Mouse (Mus musculus) heart, embryonic 11.5 days (tissue): ENCODE measurements around the gene Synrg. TPM values are rescaled to one million over a fixed set of nuclear protein-coding genes. Genes with fewer than 3 reads are reported as not detected.

Experiments
- ATAC-seq: fragments of 200-750 bp; cut with Nextera tagmentation; replicated peaks from 2 replicates; pipeline ENCODE4 v1.8.0; 2017; ENCODE audit warnings: moderate library complexity; ENCODE audit not compliant: insufficient number of reproducible peaks, low FRiP score, low TSS enrichment
- H3K27ac ChIP-seq: fragments of 300-500 bp; sonication (generic); 2 replicates; pipeline ENCODE4 v1.5.1; 2014; ENCODE audit warnings: mild to moderate bottlenecking, low read depth, low read length
- H3K27me3 ChIP-seq: fragments of 300-500 bp; sonication (generic); 2 replicates; pipeline ENCODE4 v1.6.1; 2014; ENCODE audit warnings: mild to moderate bottlenecking, low read length, mixed read lengths; ENCODE audit not compliant: control insufficient read depth, insufficient read depth
- H3K36me3 ChIP-seq: fragments of 300-500 bp; sonication (generic); 2 replicates; pipeline ENCODE4 v1.6.1; 2014; ENCODE audit warnings: mild to moderate bottlenecking, low read length, moderate library complexity, mixed read lengths; ENCODE audit not compliant: control insufficient read depth, insufficient read depth
- H3K4me1 ChIP-seq: fragments of 300-500 bp; sonication (generic); 2 replicates; pipeline ENCODE4 v1.6.1; 2014; ENCODE audit warnings: low read length; ENCODE audit not compliant: control insufficient read depth, insufficient read depth
- H3K4me2 ChIP-seq: fragments of 300-500 bp; sonication (generic); 2 replicates; pipeline ENCODE4 v1.6.1; 2014; ENCODE audit warnings: mild to moderate bottlenecking, moderate library complexity
- H3K4me3 ChIP-seq: fragments of 300-500 bp; sonication (generic); 2 replicates; pipeline ENCODE4 v1.5.1; 2014; ENCODE audit warnings: low read depth, low read length
- H3K9ac ChIP-seq: fragments of 300-500 bp; sonication (generic); 2 replicates; pipeline ENCODE4 v1.6.1; 2014; ENCODE audit warnings: mild to moderate bottlenecking, low read depth, low read length, moderate library complexity
- H3K9me3 ChIP-seq: fragments of 300-500 bp; sonication (generic); replicated peaks from 2 replicates; pipeline ENCODE4 v1.6.1; 2016; ENCODE audit warnings: low read length; ENCODE audit not compliant: control insufficient read depth
- WGBS: fragments of 180-500 bp; shearing (Covaris S2); extraction: QIAGEN DNeasy Blood & Tissue Kit; methylation state at CpG from one replicate; pipeline ENCODE4 v1.1.7; 2014; ENCODE audit not compliant: insufficient replicate concordance; 5-methylcytosine and 5-hydroxymethylcytosine counted together
- polyA plus RNA-seq: library from polyadenylated mRNA; unstranded; fragments of >200 nt; fragmentation: Nextera tagmentation; extraction: Ambion mirVana; gene quantifications from 2 replicates; pipeline ENCODE4 v1.2.1, GENCODE M21; 2014

Gene Synrg
- polyA plus RNA-seq, 1 experiment from 2014 or later: 7.1 TPM

DNA sequence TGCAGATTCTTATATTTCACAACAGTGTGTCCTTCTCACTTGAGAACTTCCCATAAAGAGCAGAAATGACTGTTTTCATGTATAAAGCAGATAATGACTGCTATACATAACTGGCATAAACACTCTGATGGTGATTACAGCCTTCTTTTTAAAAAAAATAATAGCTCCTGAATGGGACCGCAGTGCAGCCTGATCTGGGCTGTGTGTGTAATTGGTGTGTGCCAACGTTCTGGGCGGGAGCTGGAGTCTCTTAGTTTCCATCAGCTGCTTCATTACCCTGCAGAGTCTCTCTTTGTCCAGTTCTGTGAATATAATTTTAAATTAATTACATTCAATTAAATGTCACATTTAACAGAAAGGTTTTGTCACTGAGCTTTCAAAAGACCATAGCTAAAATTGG, 34.8 kb downstream of the Synrg start:
- no peak overlapping the region for H3K27ac ChIP-seq
- ATAC-seq: no peak
- no peaks in the 10 kb centered on the region for H3K27me3 ChIP-seq
- peaks cover 14% of the 10 kb centered on the region for H3K36me3 ChIP-seq
- H3K9me3 ChIP-seq: no peaks in the 10 kb centered on the region
- no peak overlapping the region for H3K4me3 ChIP-seq
- no peak overlapping the region for H3K9ac ChIP-seq
- WGBS: 93% methylated on average over 3 of the region's 3 CpGs
- H3K4me1 ChIP-seq: no peaks in the 10 kb centered on the region
- H3K4me2 ChIP-seq: no peak overlapping the region

DNA sequence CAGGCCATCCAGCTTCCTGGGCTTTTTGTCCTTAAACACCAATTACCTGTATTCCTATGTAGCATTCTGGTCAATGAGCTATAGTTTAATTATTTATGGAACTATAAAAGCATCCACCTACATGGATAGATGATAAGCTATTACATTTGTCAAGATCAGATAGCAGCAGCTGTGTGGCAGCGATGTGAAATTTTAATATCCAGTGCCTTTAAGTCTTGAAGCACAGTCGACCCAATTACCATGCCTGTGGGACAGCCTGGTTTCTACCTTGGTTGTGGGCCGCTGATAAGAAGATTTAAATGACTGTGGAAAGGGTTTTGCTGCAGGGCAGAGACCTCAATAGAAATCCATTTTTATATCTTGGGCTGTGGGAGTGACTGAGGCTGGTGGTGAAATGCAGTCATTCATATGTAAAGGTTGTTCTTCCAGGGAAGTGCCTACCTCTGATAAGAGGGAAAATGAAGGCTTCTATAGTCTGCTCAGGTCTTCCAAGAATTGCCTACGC, 35.2 kb downstream of the Synrg start:
- Histone ChIP-seq H3K36me3 (peaks cover 12% of the 10 kb centered on the region), H3K4me1 (no peaks in the 10 kb centered on the region), H3K27ac (no peak overlapping the region), H3K4me2 (no peak overlapping the region), H3K9me3 (no peaks in the 10 kb centered on the region), H3K4me3 (no peak overlapping the region), H3K9ac (no peak overlapping the region), H3K27me3 (no peaks in the 10 kb centered on the region)
- ATAC-seq: no peak
- 82% methylated on average over 4 of the region's 4 CpGs for WGBS

DNA sequence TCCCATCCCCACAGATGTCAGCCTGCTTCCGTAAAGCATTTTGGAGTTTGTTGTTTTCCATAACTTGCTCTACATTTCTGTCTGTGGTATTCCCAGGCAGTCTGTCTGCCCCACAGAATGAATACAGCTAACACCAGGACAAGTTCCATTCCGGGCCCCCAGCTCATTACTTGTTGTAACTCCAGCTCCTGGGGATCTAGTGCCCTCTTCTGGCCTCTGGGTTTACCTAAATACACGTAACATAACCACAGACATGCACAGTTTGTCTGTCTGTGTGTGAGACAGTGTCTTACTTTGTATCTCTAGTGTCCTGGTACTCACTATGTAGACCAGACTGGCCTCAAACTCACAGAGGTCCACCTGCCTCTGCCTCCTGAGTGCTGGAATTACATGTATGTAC, 37.0 kb downstream of the Synrg start:
- Histone ChIP-seq H3K4me3 (no peak overlapping the region), H3K27me3 (no peaks in the 10 kb centered on the region), H3K9ac (no peak overlapping the region), H3K36me3 (peaks cover 5% of the 10 kb centered on the region; the same call in 1 of the 2 replicates), H3K9me3 (no peaks in the 10 kb centered on the region), H3K4me2 (no peak overlapping the region), H3K4me1 (no peaks in the 10 kb centered on the region), H3K27ac (no peak overlapping the region)
- no peak for ATAC-seq
- 83% methylated on average over 3 of the region's 3 CpGs for WGBS

DNA sequence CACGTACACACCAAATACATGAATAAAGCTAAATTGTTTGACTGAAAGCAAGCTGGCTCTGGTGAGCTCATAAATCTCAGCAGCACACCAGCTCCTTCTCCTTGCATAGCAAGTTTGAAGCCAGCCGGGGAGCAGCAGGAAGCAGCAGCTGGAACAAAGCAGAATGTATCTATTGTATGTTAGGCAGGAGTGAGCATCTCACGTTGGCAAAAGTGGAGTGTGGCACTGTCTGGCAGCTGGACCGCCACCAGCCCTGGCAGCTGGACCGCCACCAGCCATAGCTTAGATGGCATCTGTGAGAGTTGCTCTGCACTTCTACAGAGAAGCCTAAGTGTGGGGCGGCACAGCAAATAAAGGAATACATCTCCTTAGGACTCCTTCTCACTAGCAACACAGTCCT, 39.8 kb downstream of the Synrg start:
- no peak overlapping the region for H3K27ac ChIP-seq
- H3K27me3 ChIP-seq: no peaks in the 10 kb centered on the region
- no peaks in the 10 kb centered on the region for H3K4me1 ChIP-seq
- H3K36me3 ChIP-seq: peaks cover 7% of the 10 kb centered on the region
- ATAC-seq: no peak
- H3K4me2 ChIP-seq: no peak overlapping the region
- no peak overlapping the region for H3K9ac ChIP-seq
- H3K9me3 ChIP-seq: no peaks in the 10 kb centered on the region
- no peak overlapping the region for H3K4me3 ChIP-seq
- WGBS: 91% methylated on average over 6 of the region's 6 CpGs

DNA sequence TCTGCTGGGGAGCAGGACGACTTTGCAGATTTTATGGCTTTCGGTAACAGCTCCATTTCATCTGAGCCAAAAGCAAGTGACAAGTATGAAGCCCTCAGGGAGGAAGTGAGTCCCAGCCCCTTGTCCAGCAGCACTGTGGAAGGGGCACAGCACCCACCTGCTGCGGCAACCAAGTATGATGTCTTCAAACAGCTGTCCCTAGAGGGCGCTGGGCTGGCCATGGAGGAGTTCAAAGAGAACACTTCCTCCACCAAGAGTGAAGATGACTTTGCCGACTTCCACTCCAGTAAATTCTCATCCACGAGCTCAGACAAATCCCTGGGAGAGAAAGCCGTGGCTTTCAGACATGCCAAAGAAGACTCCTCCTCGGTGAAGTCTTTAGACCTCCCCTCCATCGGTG, 44.8 kb downstream of the Synrg start:
- no peak overlapping the region for H3K27ac ChIP-seq
- no peak overlapping the region for H3K4me3 ChIP-seq
- no peak overlapping the region for H3K4me2 ChIP-seq
- H3K4me1 ChIP-seq: no peaks in the 10 kb centered on the region
- H3K9me3 ChIP-seq: no peaks in the 10 kb centered on the region
- no peak for ATAC-seq
- 82% methylated on average over 9 of the region's 9 CpGs for WGBS
- H3K36me3 ChIP-seq: peaks cover 10% of the 10 kb centered on the region; the same call in 1 of the 2 replicates
- H3K27me3 ChIP-seq: no peaks in the 10 kb centered on the region
- H3K9ac ChIP-seq: no peak overlapping the region

DNA sequence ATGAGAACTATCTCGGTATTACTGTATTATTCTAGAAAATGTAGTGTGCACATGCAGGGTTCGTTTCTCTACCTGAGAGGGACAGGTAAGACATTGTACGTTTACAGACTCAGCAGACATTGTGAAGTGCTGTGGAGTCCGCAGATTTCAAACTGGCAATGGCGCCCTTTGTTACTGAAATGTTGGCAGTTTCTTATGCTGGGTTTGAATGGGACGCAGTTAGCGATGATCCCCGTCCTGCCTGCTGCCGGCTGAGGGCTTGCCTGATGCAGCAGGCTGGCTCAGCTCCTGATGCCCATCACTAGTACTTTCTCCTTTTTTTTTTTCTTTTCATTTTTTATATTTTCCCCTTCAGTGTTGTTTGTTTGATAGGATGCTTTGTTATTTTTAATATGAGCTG, 46.2 kb downstream of the Synrg start:
- no peaks in the 10 kb centered on the region for H3K27me3 ChIP-seq
- ATAC-seq: no peak
- no peaks in the 10 kb centered on the region for H3K9me3 ChIP-seq
- no peak overlapping the region for H3K4me3 ChIP-seq
- H3K4me1 ChIP-seq: no peaks in the 10 kb centered on the region
- WGBS: 86% methylated on average over 9 of the region's 9 CpGs
- no peak overlapping the region for H3K9ac ChIP-seq
- no peak overlapping the region for H3K4me2 ChIP-seq
- H3K27ac ChIP-seq: no peak overlapping the region
- peaks cover 10% of the 10 kb centered on the region; the same call in 1 of the 2 replicates for H3K36me3 ChIP-seq

DNA sequence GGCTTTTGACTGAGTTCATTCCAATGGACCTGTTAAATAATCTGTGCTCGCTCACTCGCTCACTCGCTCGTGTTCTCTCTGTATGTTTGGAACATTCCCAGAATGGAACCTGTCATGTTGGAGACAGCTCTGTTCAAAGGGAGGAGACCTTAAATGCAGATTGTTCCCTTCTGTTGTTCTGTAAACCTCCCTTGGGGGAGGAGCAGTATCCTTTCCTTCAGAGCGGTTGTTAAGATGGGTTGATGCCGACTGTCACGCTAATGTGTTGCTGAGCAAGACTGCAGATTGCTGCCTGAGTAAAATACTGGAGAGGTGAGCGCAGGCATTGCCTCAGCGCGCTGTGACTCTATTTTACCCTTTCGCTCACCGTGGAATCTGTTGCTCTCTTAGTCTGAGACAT, 46.8 kb downstream of the Synrg start:
- ATAC-seq: no peak
- Histone ChIP-seq H3K4me1 (no peaks in the 10 kb centered on the region), H3K9me3 (no peaks in the 10 kb centered on the region), H3K4me2 (no peak overlapping the region), H3K27ac (no peak overlapping the region), H3K27me3 (no peaks in the 10 kb centered on the region), H3K9ac (no peak overlapping the region), H3K4me3 (no peak overlapping the region), H3K36me3 (peaks cover 10% of the 10 kb centered on the region; the same call in 1 of the 2 replicates)
- WGBS: 42% methylated on average over 12 of the region's 12 CpGs

DNA sequence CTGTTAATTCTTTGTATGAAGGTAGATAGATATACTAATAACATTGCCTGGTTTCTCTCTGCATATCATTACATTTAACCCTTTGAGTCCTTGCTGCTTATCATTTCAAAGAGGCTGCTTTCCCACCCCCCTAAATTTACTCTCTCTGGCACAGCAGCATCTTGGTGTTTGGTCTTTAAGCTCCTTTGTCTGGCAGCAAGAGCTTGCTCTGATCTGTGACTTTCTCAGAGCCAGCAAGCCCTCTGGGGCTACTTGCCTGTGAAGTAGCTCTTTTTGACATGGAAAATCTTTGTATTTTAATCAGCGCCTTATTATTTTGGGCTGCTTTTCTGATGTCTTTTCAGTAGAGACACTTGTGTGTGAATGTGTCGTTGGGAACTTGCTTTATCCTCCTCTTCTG, 47.3 kb downstream of the Synrg start:
- Histone ChIP-seq H3K27me3 (no peaks in the 10 kb centered on the region), H3K36me3 (peaks cover 10% of the 10 kb centered on the region; the same call in 1 of the 2 replicates), H3K4me1 (no peaks in the 10 kb centered on the region), H3K9me3 (no peaks in the 10 kb centered on the region), H3K4me3 (no peak overlapping the region), H3K9ac (no peak overlapping the region), H3K4me2 (no peak overlapping the region), H3K27ac (no peak overlapping the region)
- ATAC-seq: no peak
- WGBS: 64% methylated on average over 2 of the region's 2 CpGs

DNA sequence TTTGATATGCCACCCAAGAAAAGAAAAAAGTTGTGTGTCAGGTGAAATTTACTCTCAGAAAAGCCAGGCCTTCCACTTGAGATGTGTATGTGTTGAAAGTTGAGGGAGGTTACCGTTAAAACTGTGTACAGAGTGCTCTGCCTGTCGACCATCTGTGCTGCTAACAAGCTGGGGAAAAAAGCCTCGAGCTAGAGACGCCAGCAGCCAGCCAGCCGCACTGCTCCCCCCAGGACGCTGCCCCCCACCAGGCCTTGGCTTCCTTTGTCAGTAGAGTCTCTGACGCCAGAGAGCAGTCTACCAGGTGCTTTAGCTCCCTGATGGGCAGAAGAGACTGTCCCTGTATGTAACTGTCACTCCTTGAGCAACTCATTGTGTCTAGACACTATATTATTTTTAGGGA, 48.9 kb downstream of the Synrg start:
- ATAC-seq: no peak
- no peaks in the 10 kb centered on the region for H3K9me3 ChIP-seq
- no peak overlapping the region for H3K4me2 ChIP-seq
- H3K9ac ChIP-seq: no peak overlapping the region
- WGBS: 19% methylated on average over 7 of the region's 7 CpGs
- no peak overlapping the region for H3K27ac ChIP-seq
- no peak overlapping the region for H3K4me3 ChIP-seq
- peaks cover 10% of the 10 kb centered on the region; the same call in 1 of the 2 replicates for H3K36me3 ChIP-seq
- H3K4me1 ChIP-seq: no peaks in the 10 kb centered on the region
- no peaks in the 10 kb centered on the region for H3K27me3 ChIP-seq
